Mouse (Mus musculus) hindbrain, embryonic 11.5 days (tissue): ENCODE data around the gene Gm5168. TPM values are rescaled to one million over a fixed set of nuclear protein-coding genes. Genes with fewer than 3 reads are reported as not detected.
"Not testable (repeated sequence)": the region's sequence is repeated elsewhere in the genome, so short reads cannot be mapped to it uniquely, and the experiment has no call there.

ENCODE experiments used
- ATAC-seq: fragments of 200-750 bp; cut with Nextera tagmentation; 2 replicates; pipeline ENCODE4 v1.8.0; 2017; ENCODE audit warnings: mild to moderate bottlenecking, moderate TSS enrichment, moderate library complexity; ENCODE audit not compliant: low FRiP score
- DNase-seq: peaks from one replicate; pipeline ENCODE4 v3.0.0-alpha.2; 2015; ENCODE audit warnings: low spot score
- H3K27ac ChIP-seq: fragments of 300-500 bp; sonication (generic); 2 replicates; pipeline ENCODE4 v1.5.1; 2014; ENCODE audit warnings: mild to moderate bottlenecking, low read depth, low read length
- H3K27me3 ChIP-seq: fragments of 300-500 bp; sonication (generic); 2 replicates; pipeline ENCODE4 v1.6.1; 2014; ENCODE audit warnings: mild to moderate bottlenecking, low read length, moderate library complexity, mixed read lengths; ENCODE audit not compliant: control insufficient read depth, insufficient read depth
- H3K36me3 ChIP-seq: fragments of 300-500 bp; sonication (generic); 2 replicates; pipeline ENCODE4 v1.6.1; 2014; ENCODE audit warnings: mild to moderate bottlenecking, low read length, moderate library complexity, mixed read lengths; ENCODE audit not compliant: control insufficient read depth, insufficient read depth
- H3K4me1 ChIP-seq: fragments of 300-500 bp; sonication (generic); replicated peaks from 2 replicates; pipeline ENCODE4 v1.6.1; 2014; ENCODE audit warnings: low read length, mixed read lengths; ENCODE audit not compliant: control insufficient read depth, insufficient read depth
- H3K4me2 ChIP-seq: fragments of 300-500 bp; sonication (generic); replicated peaks from 2 replicates; pipeline ENCODE4 v1.6.1; 2014; ENCODE audit warnings: mild to moderate bottlenecking, low read depth, low read length
- H3K4me3 ChIP-seq: fragments of 300-500 bp; sonication (generic); 2 replicates; pipeline ENCODE4 v1.5.1; 2014; ENCODE audit warnings: low read depth, low read length
- H3K9ac ChIP-seq: fragments of 300-500 bp; sonication (generic); 2 replicates; pipeline ENCODE4 v1.6.1; 2014; ENCODE audit warnings: low read depth, low read length
- H3K9me3 ChIP-seq: fragments of 300-500 bp; sonication (generic); 2 replicates; pipeline ENCODE4 v1.6.1; 2016; ENCODE audit warnings: low read length; ENCODE audit not compliant: control insufficient read depth
- WGBS: fragments of 180-500 bp; shearing (Covaris S2); extraction: QIAGEN DNeasy Blood & Tissue Kit; methylation state at CpG from one replicate; pipeline ENCODE4 v1.1.7; 2014; 5-methylcytosine and 5-hydroxymethylcytosine counted together
- polyA plus RNA-seq: library from polyadenylated mRNA; unstranded; fragments of >200 nt; fragmentation: Nextera tagmentation; extraction: Ambion mirVana; gene quantifications from 2 replicates; pipeline ENCODE4 v1.2.1, GENCODE M21; 2014

Gm5168 gene
- not detected in 2 replicates for polyA plus RNA-seq

DNA sequence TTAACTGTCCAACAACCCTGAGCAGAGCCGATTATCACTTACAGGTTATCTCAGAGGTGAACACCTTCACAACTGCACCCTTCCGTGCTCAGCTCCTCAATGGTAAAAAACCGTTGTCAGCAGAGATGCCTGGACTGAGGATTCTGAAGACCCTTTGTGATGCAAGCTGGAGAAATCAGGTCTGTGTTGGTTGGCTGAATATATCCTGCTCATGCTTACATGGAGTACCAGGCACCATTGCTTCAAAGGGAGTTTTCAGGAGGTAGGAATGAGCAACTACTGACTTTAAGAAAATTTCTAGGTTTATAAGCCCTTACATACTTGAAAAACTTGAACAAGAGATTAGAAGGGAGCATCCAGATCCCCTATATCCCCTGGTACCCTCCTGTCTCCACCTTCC, at the start of gene Gm5168:
Gm5168 (minus strand) TSS at position 101 of the 400 bp plus-strand sequence.
- H3K4me1 ChIP-seq, H3K27me3 ChIP-seq, DNase-seq, ATAC-seq, H3K4me2 ChIP-seq, H3K4me3 ChIP-seq, H3K36me3 ChIP-seq, H3K9me3 ChIP-seq, H3K9ac ChIP-seq, H3K27ac ChIP-seq: not testable (repeated sequence)
- no CpG with 5 or more reads among the region's 3 CpGs for whole genome bisulfite sequencing

Other genes starting within 250 kb of the Gm5168 start
- gene Gm2012, start 180.3 kb upstream of the Gm5168 start, polyA plus RNA-seq, result not detected in 2 replicates